Mouse (Mus musculus): ENCODE results near the gene Ahnak.

DNA sequence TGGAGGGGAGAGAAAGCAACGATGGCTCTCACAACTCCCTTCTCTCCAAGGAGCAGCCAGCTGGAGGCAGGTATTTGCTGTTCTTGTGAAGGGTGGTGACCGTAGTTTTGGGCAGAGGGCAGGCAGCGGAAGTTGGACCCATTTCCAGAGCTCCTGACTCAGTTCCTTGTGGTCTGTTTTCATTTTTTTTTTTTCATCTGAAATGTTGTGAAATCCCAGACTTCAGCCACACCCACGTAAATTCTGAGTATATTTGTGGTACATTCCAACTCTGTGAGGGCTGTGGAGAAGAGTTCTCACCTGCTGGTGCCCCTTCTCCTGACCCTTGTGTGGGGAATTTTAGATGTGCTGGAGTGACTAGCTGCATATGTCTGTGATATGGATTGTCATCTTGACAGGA lies 71.0 kb downstream of the Ahnak start:
- TF ChIP-seq CTCF (IDR thresholded peaks at IDR 0.05; ENCODE audit: low read depth): no peak
- no peak for TF ChIP-seq EP300 (optimal IDR thresholded peaks at IDR 0.05)
